Mouse (Mus musculus) cerebellum, postnatal 36 days (tissue): ENCODE results near the gene Pdcd4.
"Not testable (repeated sequence)": the region's sequence is repeated elsewhere in the genome, so short reads cannot be mapped to it uniquely, and the experiment has no call there.

Source experiments
- DNase-seq, 2 experiments: peaks; one replicate each; pipeline ENCODE4 v3.0.0; 2021 to 2022; ENCODE audit warnings: mixed read lengths in 2 of 2

Gene Pdcd4

DNA sequence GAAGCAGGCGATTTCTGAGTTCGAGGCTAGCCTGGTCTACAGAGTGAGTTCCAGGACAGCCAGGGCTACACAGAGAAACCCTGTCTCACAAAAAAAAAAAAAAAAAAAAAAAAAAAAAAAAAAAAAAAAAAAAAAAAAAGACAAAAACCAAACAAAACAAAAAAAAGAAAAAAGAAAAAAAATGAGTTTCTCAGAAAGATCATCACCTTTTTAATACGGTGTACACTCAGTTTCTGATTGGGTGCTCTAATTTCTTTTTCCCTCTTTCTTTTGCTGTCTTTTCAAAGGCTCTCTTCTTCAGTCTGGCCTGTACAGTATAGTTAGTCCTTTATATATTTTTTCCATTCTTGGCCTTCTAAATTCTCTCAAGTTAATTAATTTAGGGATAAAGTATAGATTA, 72.3 kb downstream of the Pdcd4 start:
- not testable (repeated sequence) for DNase-seq

DNA sequence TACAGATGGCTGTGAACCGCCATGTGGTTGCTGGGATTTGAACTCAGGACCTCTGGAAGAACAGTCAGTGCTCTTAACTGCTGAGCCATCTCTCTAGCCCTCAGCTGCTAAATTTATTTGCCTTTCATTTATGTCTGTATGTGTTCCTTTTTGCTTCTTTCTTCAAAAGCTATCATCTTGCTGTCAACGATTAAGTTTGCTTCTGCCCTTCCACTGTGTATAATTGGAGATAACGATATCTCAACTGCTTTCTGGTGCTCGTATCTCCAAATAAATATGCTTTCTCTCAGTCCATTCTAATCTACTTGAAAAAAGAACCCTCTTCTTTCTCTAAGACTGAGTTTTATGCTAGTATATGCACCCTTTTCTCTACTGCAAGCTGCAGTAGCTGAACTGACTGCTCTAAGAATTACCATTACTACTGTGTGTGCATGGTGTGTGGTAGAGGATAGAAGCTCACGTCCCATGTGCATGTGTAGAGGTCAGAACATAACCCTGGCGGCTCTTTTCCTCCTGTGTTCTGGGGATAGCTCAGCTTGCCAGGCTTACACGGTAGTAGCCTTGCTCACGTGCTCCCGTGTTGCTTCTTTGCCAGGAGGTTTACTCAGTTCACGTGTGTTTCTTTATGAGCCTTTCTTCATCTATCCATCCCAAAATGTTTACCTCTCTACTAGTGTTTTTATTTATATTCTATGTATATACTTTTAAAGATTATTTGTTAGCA, 73.0 kb downstream of the Pdcd4 start:
- DNase-seq = no peak

DNA sequence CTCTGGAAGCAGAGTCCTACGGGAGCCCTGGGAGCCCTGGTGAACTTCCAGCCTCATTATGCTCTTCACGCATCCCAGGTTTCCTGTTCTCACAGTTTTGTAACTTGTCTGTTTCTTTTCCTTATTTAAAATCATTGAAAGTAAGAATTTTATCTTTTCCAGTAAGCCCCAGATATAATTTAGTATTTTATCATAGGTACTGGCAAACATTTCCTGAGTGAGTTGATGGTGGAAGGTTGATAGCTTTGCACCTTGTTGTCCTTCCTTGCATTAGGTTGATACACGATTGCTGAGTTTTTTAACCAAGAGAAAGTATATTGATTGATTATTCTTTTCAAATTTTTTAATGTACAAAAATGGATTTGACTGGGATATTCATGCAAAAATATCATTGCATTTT, 77.2 kb downstream of the Pdcd4 start:
- no peak for DNase-seq

DNA sequence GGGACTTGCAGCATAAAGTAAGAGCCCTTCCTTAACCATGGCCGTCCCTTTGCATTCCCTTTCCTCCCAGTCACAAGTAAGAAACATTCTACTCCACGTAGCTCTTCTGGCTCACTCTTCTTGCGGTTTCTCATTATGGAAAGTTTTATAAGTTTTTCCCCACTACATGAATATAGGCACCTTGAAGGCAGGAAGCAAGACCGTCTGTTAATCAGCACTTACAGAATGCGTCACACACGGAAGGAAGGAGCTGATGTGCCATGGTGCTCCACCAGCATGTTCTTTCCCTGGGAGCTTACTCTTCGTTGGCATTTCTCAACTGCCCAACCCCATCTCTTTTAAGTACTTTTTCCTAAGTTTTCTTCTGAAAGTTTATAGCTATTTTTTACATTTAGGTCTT, 79.9 kb downstream of the Pdcd4 start:
- DNase-seq = no peak

DNA sequence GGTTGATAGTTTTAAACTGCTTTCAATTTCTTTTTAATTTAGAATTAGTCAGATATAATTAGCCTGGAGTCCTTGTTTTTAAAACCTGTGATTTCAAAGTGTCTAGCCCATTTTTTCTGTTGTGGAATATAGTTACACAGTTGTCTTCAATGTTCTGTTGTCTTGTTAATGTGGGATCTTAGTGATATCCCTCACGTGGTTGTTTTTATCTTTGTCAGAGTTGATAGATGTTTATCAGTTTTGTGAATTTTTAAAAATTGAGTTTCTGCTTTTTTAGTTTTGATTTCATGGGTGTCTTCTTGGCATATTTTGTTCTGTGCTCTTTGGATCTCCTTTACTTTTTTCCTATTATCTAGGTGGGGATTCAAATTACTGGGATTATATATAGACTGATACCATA, 81.6 kb downstream of the Pdcd4 start:
- no peak for DNase-seq
